1 mouse cellular context compared by ENCODE assay signal in genomic region chr2:118745232-118745884, GRCm38 (mm10).
TF ChIP-seq lines count a peak whose summit lies in the region.

Gene Inafm2 (plus strand): TSS chr2:118745758.

TF ChIP-seq in CH12.LX, 34 proteins besides CTCF, POLR2A, EP300 and RAD21 (continued from another document):
- TF ChIP-seq ZKSCAN1 (IDR thresholded peaks at IDR 0.05; ENCODE audit: borderline replicate concordance, low read depth, low read length) (no peak), SMC3 (IDR thresholded peaks at IDR 0.05; ENCODE audit: low read depth, low read length) (no peak), MAX (IDR thresholded peaks at IDR 0.05; ENCODE audit: low read length) (peak; percentile 70), USF2 (conservative IDR thresholded peaks at IDR 0.05; ENCODE audit: low read depth, low read length) (no peak), SIN3A (IDR thresholded peaks at IDR 0.05; ENCODE audit: low read length) (peak; percentile 99), KAT2A (IDR thresholded peaks at IDR 0.05; ENCODE audit: insufficient replicate concordance, low read length) (no peak), IRF4 (IDR thresholded peaks at IDR 0.05; ENCODE audit: low read depth, low read length) (peak; percentile 57; the same call in 1 of the 2 replicates), JUN (IDR thresholded peaks at IDR 0.05; ENCODE audit: insufficient read depth, low read depth, low read length) (no peak), POLR2AphosphoS2 (IDR thresholded peaks at IDR 0.05; ENCODE audit: low read depth, low read length) (no peak), ZMIZ1 (IDR thresholded peaks at IDR 0.05; ENCODE audit: low read depth, low read length) (no peak), JUND (conservative IDR thresholded peaks at IDR 0.05; ENCODE audit: low read depth, low read length) (no peak), ELF1 (IDR thresholded peaks at IDR 0.05; ENCODE audit: low read depth, low read length) (peak; percentile 98), MAFK (IDR thresholded peaks at IDR 0.05; ENCODE audit: insufficient replicate concordance, low read length) (no peak), MEF2A (IDR thresholded peaks at IDR 0.05; ENCODE audit: borderline replicate concordance, low read depth, low read length) (no peak), ZC3H11A (IDR thresholded peaks at IDR 0.05; ENCODE audit: low read depth, low read length) (peak; percentile 88), ZNF384 (IDR thresholded peaks at IDR 0.05; ENCODE audit: low read depth, low read length) (no peak), E2F4 (IDR thresholded peaks at IDR 0.05; ENCODE audit: insufficient replicate concordance, low read depth, low read length) (no peak), MYC (IDR thresholded peaks at IDR 0.05; ENCODE audit: low read depth, low read length) (no peak), RCOR1 (conservative IDR thresholded peaks at IDR 0.05; ENCODE audit: low read depth, low read length) (no peak), TCF12 (IDR thresholded peaks at IDR 0.05; ENCODE audit: low read depth, low read length) (peak; percentile 35; the same call in 1 of the 2 replicates), USF1 (IDR thresholded peaks at IDR 0.05; ENCODE audit: low read depth, low read length) (no peak), TBP (conservative IDR thresholded peaks at IDR 0.05; ENCODE audit: low read depth, low read length) (no peak)
